Mouse (Mus musculus): Measurements from ENCODE around the gene Kcnj14. TPM values are rescaled to one million over a fixed set of nuclear protein-coding genes. Genes with fewer than 3 reads are reported as not detected.

Gene Kcnj14
- polyA plus RNA-seq, 1 experiment: not detected

GRCm38 (mm10) chr7:45783511-45784091 lies 41.0 kb downstream of the Kcnj14 start, which contains the start of gene Lmtk3:
Gene Lmtk3 (plus strand): TSS chr7:45783738.
- peaks cover 34% of the 10 kb centered on the region for H3K4me1 ChIP-seq (ENCODE audit: control insufficient read depth, insufficient read depth, low read length)
- H3K4me3 ChIP-seq (ENCODE audit: insufficient read depth, low read depth, low read length): peak within 1 kb of the TSS; percentile 87
- WGBS: under 1% methylated on average over 38 of the region's 38 CpGs
- TF ChIP-seq CTCF (IDR thresholded peaks at IDR 0.05; ENCODE audit: insufficient read depth, low read depth, low read length) (no peak), POLR2A (IDR thresholded peaks at IDR 0.05; ENCODE audit: insufficient read depth, low read depth, low read length) (peak; percentile 32; the same call in 1 of the 2 replicates)
- peak within 1 kb of the TSS; percentile 74 for H3K27ac ChIP-seq (ENCODE audit: insufficient read depth, low read depth, low read length)

- H3K4me1 ChIP-seq (ENCODE audit: control insufficient read depth, insufficient read depth, low read length): peaks cover 23% of the 10 kb centered on the region
- no peak overlapping the region for H3K4me3 ChIP-seq (ENCODE audit: insufficient read depth, low read depth, low read length)
- no peak overlapping the region for H3K27ac ChIP-seq (ENCODE audit: insufficient read depth, low read depth, low read length)
- WGBS: 59% methylated on average over 4 of the region's 4 CpGs
- no peak for TF ChIP-seq POLR2A (IDR thresholded peaks at IDR 0.05; ENCODE audit: insufficient read depth, low read depth, low read length)
- TF ChIP-seq CTCF (IDR thresholded peaks at IDR 0.05; ENCODE audit: insufficient read depth, low read depth, low read length): no peak
Measured at GRCm38 (mm10) chr7:45782271-45782670, 42.3 kb downstream of the Kcnj14 start.

DNA sequence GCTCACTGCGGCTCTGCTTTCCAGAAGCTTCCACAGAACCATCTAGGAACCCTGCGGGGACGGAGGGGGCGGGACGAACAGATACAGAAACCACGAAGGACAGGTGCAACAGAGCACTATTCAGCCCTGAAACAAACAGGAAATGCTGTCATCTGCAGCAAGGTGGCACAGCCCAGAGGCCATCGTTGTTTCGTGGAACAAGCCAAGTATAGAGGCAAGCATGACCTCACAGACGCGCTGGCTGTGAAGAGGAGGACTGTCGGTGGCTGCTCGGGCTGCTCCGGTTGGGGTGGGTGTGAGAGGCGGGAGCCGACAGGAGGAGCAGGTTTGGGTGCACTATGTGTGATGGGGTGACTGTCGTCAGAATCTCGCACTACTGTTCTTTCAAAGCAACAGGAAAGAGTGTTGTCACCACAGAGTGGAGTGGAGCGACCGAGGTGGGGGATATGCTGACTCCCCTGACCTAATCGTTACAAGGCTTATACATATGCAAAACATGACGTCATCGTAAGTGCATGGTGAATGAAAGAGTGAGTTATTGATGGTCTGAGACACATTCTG lies 45.4 kb downstream of the Kcnj14 start:
- no peak overlapping the region for H3K4me3 ChIP-seq (ENCODE audit: insufficient read depth, low read depth, low read length)
- no peak overlapping the region for H3K27ac ChIP-seq (ENCODE audit: insufficient read depth, low read depth, low read length)
- H3K4me1 ChIP-seq (ENCODE audit: control insufficient read depth, insufficient read depth, low read length): peaks cover 11% of the 10 kb centered on the region
- WGBS: 12% methylated on average over 22 of the region's 22 CpGs
- TF ChIP-seq POLR2A (IDR thresholded peaks at IDR 0.05; ENCODE audit: insufficient read depth, low read depth, low read length) (no peak), CTCF (IDR thresholded peaks at IDR 0.05; ENCODE audit: insufficient read depth, low read depth, low read length) (no peak)

DNA sequence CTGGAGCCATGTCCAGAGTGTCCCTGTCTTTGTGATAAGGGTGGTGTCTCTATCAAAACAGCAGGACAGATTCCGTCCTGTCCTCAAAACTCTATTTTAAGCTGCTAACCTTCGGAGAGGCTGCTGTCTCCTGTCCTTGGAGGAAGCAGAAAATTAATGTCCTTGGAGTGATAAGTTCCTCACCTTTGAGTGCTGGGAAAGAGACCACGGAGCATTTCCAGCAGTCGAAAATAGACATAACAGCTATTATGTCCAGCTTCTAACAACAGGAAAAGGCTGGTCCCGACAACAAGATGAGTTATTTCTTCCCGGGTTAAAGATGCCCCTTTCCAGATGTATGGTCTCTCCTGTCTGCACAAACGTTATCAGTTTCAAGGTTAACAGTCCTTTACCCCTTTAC lies 49.3 kb downstream of the Kcnj14 start:
- WGBS: 84% methylated on average over 7 of the region's 7 CpGs
- Histone ChIP-seq H3K27ac (ENCODE audit: insufficient read depth, low read depth, low read length) (no peak overlapping the region), H3K4me3 (ENCODE audit: insufficient read depth, low read depth, low read length) (no peak overlapping the region), H3K4me1 (ENCODE audit: control insufficient read depth, insufficient read depth, low read length) (peaks cover 6% of the 10 kb centered on the region)
- TF ChIP-seq POLR2A (IDR thresholded peaks at IDR 0.05; ENCODE audit: insufficient read depth, low read depth, low read length): no peak
- TF ChIP-seq CTCF (IDR thresholded peaks at IDR 0.05; ENCODE audit: insufficient read depth, low read depth, low read length): no peak

- Histone ChIP-seq H3K4me1 (ENCODE audit: control insufficient read depth, insufficient read depth, low read length) (no peaks in the 10 kb centered on the region), H3K27ac (ENCODE audit: insufficient read depth, low read depth, low read length) (no peak overlapping the region), H3K4me3 (ENCODE audit: insufficient read depth, low read depth, low read length) (no peak overlapping the region)
- WGBS: 71% methylated on average over 4 of the region's 4 CpGs
- no peak for TF ChIP-seq CTCF (IDR thresholded peaks at IDR 0.05; ENCODE audit: insufficient read depth, low read depth, low read length)
Measured at GRCm38 (mm10) chr7:45771101-45771500, 53.5 kb downstream of the Kcnj14 start.

- WGBS: 74% methylated on average over 8 of the region's 8 CpGs
- no peak overlapping the region for H3K4me3 ChIP-seq (ENCODE audit: insufficient read depth, low read depth, low read length)
- TF ChIP-seq CTCF (IDR thresholded peaks at IDR 0.05; ENCODE audit: insufficient read depth, low read depth, low read length): no peak
- no peak for TF ChIP-seq POLR2A (IDR thresholded peaks at IDR 0.05; ENCODE audit: insufficient read depth, low read depth, low read length)
- no peaks in the 10 kb centered on the region for H3K4me1 ChIP-seq (ENCODE audit: control insufficient read depth, insufficient read depth, low read length)
- no peak overlapping the region for H3K27ac ChIP-seq (ENCODE audit: insufficient read depth, low read depth, low read length)
Measured at GRCm38 (mm10) chr7:45770427-45771082, 54.0 kb downstream of the Kcnj14 start.

GRCm38 (mm10) chr7:45767500-45767899 lies 57.1 kb downstream of the Kcnj14 start:
- H3K27ac ChIP-seq (ENCODE audit: insufficient read depth, low read depth, low read length): no peak overlapping the region
- 93% methylated on average over 6 of the region's 6 CpGs for WGBS
- TF ChIP-seq POLR2A (IDR thresholded peaks at IDR 0.05; ENCODE audit: insufficient read depth, low read depth, low read length): no peak
- TF ChIP-seq CTCF (IDR thresholded peaks at IDR 0.05; ENCODE audit: insufficient read depth, low read depth, low read length): no peak
- no peaks in the 10 kb centered on the region for H3K4me1 ChIP-seq (ENCODE audit: control insufficient read depth, insufficient read depth, low read length)
- no peak overlapping the region for H3K4me3 ChIP-seq (ENCODE audit: insufficient read depth, low read depth, low read length)

- TF ChIP-seq CTCF (IDR thresholded peaks at IDR 0.05; ENCODE audit: insufficient read depth, low read depth, low read length) (no peak), POLR2A (IDR thresholded peaks at IDR 0.05; ENCODE audit: insufficient read depth, low read depth, low read length) (no peak)
- Histone ChIP-seq H3K4me1 (ENCODE audit: control insufficient read depth, insufficient read depth, low read length) (no peaks in the 10 kb centered on the region), H3K27ac (ENCODE audit: insufficient read depth, low read depth, low read length) (no peak overlapping the region), H3K4me3 (ENCODE audit: insufficient read depth, low read depth, low read length) (no peak overlapping the region)
- WGBS: 62% methylated on average over 8 of the region's 8 CpGs
Measured at GRCm38 (mm10) chr7:45766764-45767163, 57.8 kb downstream of the Kcnj14 start.

Other genes starting within 250 kb of the Kcnj14 start
- not detected in 2 replicates for gene Fgf21, start 209.3 kb downstream of the Kcnj14 start, polyA plus RNA-seq (2012; ENCODE audit: insufficient read depth, insufficient read length, low replicate concordance, missing spikeins)
- gene Fut1, start 207.5 kb downstream of the Kcnj14 start, polyA plus RNA-seq (2012; ENCODE audit: insufficient read depth, insufficient read length, low replicate concordance, missing spikeins): not detected in 2 replicates
- not detected in 2 replicates for gene Izumo1, start 203.0 kb downstream of the Kcnj14 start, polyA plus RNA-seq (2012; ENCODE audit: insufficient read depth, insufficient read length, low replicate concordance, missing spikeins)
- not detected in 2 replicates for gene Rasip1, start 197.3 kb downstream of the Kcnj14 start, polyA plus RNA-seq (2012; ENCODE audit: insufficient read depth, insufficient read length, low replicate concordance, missing spikeins)
- not detected in 2 replicates for gene Mamstr, start 184.8 kb downstream of the Kcnj14 start, polyA plus RNA-seq (2012; ENCODE audit: insufficient read depth, insufficient read length, low replicate concordance, missing spikeins)
- gene Fut2, start 158.4 kb downstream of the Kcnj14 start, polyA plus RNA-seq (2012; ENCODE audit: insufficient read depth, insufficient read length, low replicate concordance, missing spikeins): not detected in 2 replicates
- gene Ntn5, start 140.8 kb downstream of the Kcnj14 start, polyA plus RNA-seq (2012; ENCODE audit: insufficient read depth, insufficient read length, low replicate concordance, missing spikeins): not detected in 2 replicates
- not detected in 2 replicates for gene Sec1, start 130.4 kb downstream of the Kcnj14 start, polyA plus RNA-seq (2012; ENCODE audit: insufficient read depth, insufficient read length, low replicate concordance, missing spikeins)
- not detected in 2 replicates for gene Car11, start 124.9 kb downstream of the Kcnj14 start, polyA plus RNA-seq (2012; ENCODE audit: insufficient read depth, insufficient read length, low replicate concordance, missing spikeins)
- 386 TPM in 1 of 2 replicates, not detected in the other for gene Dbp, start 119.7 kb downstream of the Kcnj14 start, polyA plus RNA-seq (2012; ENCODE audit: insufficient read depth, insufficient read length, low replicate concordance, missing spikeins)
- gene Rpl18, start 109.3 kb downstream of the Kcnj14 start, polyA plus RNA-seq (2012; ENCODE audit: insufficient read depth, insufficient read length, low replicate concordance, missing spikeins): not detected in 2 replicates
- gene Sphk2, start 106.8 kb downstream of the Kcnj14 start, polyA plus RNA-seq (2012; ENCODE audit: insufficient read depth, insufficient read length, low replicate concordance, missing spikeins): not detected in 2 replicates
- not detected in 2 replicates for gene Fam83e, start 103.6 kb downstream of the Kcnj14 start, polyA plus RNA-seq (2012; ENCODE audit: insufficient read depth, insufficient read length, low replicate concordance, missing spikeins)
- gene Spaca4, start 99.0 kb downstream of the Kcnj14 start, polyA plus RNA-seq (2012; ENCODE audit: insufficient read depth, insufficient read length, low replicate concordance, missing spikeins): not detected in 2 replicates
- gene Lmtk3, start 41.0 kb downstream of the Kcnj14 start, polyA plus RNA-seq (2012; ENCODE audit: insufficient read depth, insufficient read length, low replicate concordance, missing spikeins): not detected in 2 replicates
- not detected in 2 replicates for gene Sult2b1, start 40.1 kb downstream of the Kcnj14 start, polyA plus RNA-seq (2012; ENCODE audit: insufficient read depth, insufficient read length, low replicate concordance, missing spikeins)
- not detected in 2 replicates for gene Cyth2, start 10.2 kb downstream of the Kcnj14 start, polyA plus RNA-seq (2012; ENCODE audit: insufficient read depth, insufficient read length, low replicate concordance, missing spikeins)
- not detected in 2 replicates for gene Grwd1, start 6.2 kb upstream of the Kcnj14 start, polyA plus RNA-seq (2012; ENCODE audit: insufficient read depth, insufficient read length, low replicate concordance, missing spikeins)
- not detected in 2 replicates for gene Kdelr1, start 48.0 kb upstream of the Kcnj14 start, polyA plus RNA-seq (2012; ENCODE audit: insufficient read depth, insufficient read length, low replicate concordance, missing spikeins)
- gene Grin2d, start 53.6 kb upstream of the Kcnj14 start, polyA plus RNA-seq (2012; ENCODE audit: insufficient read depth, insufficient read length, low replicate concordance, missing spikeins): not detected in 2 replicates
- gene Syngr4, start 71.9 kb upstream of the Kcnj14 start, polyA plus RNA-seq (2012; ENCODE audit: insufficient read depth, insufficient read length, low replicate concordance, missing spikeins): not detected in 2 replicates
- gene Tmem143, start 72.2 kb upstream of the Kcnj14 start, polyA plus RNA-seq (2012; ENCODE audit: insufficient read depth, insufficient read length, low replicate concordance, missing spikeins): not detected in 2 replicates
- gene Emp3, start 96.6 kb upstream of the Kcnj14 start, polyA plus RNA-seq (2012; ENCODE audit: insufficient read depth, insufficient read length, low replicate concordance, missing spikeins): not detected in 2 replicates
- not detected in 2 replicates for gene Ccdc114, start 99.3 kb upstream of the Kcnj14 start, polyA plus RNA-seq (2012; ENCODE audit: insufficient read depth, insufficient read length, low replicate concordance, missing spikeins)
- gene Abcc6, start 205.5 kb upstream of the Kcnj14 start, polyA plus RNA-seq (2012; ENCODE audit: insufficient read depth, insufficient read length, low replicate concordance, missing spikeins): not detected in 2 replicates
- 117 TPM in 1 of 2 replicates, not detected in the other for gene Nomo1, start 208.9 kb upstream of the Kcnj14 start, polyA plus RNA-seq (2012; ENCODE audit: insufficient read depth, insufficient read length, low replicate concordance, missing spikeins)